7 mouse cellular contexts compared by ENCODE assay signal in genomic region chr5:112342463-112343204, GRCm38 (mm10). TPM values are rescaled to one million over a fixed set of nuclear protein-coding genes. Genes with fewer than 3 reads are reported as not detected.
DNase-seq lines count a peak whose midpoint lies in the region; ATAC-seq and TF ChIP-seq lines count a peak whose summit lies in the region.

Gene Srrd (minus strand): TSS chr5:112343040.
Gene Hps4 (plus strand): TSS chr5:112343083.

- no peaks in the 10 kb centered on the region for H3K27me3 ChIP-seq in embryonic facial prominence, embryonic 12.5 days
- no peaks in the 10 kb centered on the region for H3K27me3 ChIP-seq in kidney, adult 2 months (replicated peaks; ENCODE audit: control insufficient read depth, insufficient read depth, low read length)
- H3K27me3 ChIP-seq in limb, embryonic 12.5 days: no peaks in the 10 kb centered on the region
- H3K27me3 ChIP-seq in midbrain, embryonic 14.5 days (ENCODE audit: control insufficient read depth, insufficient read depth, low read length): no peaks in the 10 kb centered on the region

- peak within 1 kb of the TSS; percentile 82 for H3K9ac ChIP-seq in embryonic facial prominence, embryonic 12.5 days
- peak within 1 kb of the TSS; percentile 88 for H3K9ac ChIP-seq in limb, embryonic 12.5 days (replicated peaks)
- peak within 1 kb of the TSS; percentile 82 for H3K9ac ChIP-seq in midbrain, embryonic 14.5 days (replicated peaks; ENCODE audit: low read length)

- WGBS in embryonic facial prominence, embryonic 12.5 days: 2% methylated on average over 61 of the region's 64 CpGs
- 1% methylated on average over 64 of the region's 64 CpGs for WGBS in kidney, adult 2 months
- WGBS in limb, embryonic 12.5 days: 2% methylated on average over 59 of the region's 64 CpGs
- WGBS in midbrain, embryonic 14.5 days: 2% methylated on average over 64 of the region's 64 CpGs

- H3K4me1 ChIP-seq in embryonic facial prominence, embryonic 12.5 days: peaks cover 23% of the 10 kb centered on the region
- H3K4me1 ChIP-seq in kidney, adult 2 months (ENCODE audit: control insufficient read depth, insufficient read depth, low read length): peaks cover 12% of the 10 kb centered on the region; the same call in 1 of the 2 replicates
- peaks cover 30% of the 10 kb centered on the region for H3K4me1 ChIP-seq in limb, embryonic 12.5 days (replicated peaks)
- H3K4me1 ChIP-seq in midbrain, embryonic 14.5 days (ENCODE audit: control insufficient read depth, insufficient read depth, low read length): peaks cover 22% of the 10 kb centered on the region

- peaks cover 30% of the 10 kb centered on the region for H3K36me3 ChIP-seq in embryonic facial prominence, embryonic 12.5 days
- H3K36me3 ChIP-seq in kidney, adult 2 months (ENCODE audit: control insufficient read depth, insufficient read depth, low read length): no peaks in the 10 kb centered on the region
- peaks cover 43% of the 10 kb centered on the region for H3K36me3 ChIP-seq in limb, embryonic 12.5 days
- H3K36me3 ChIP-seq in midbrain, embryonic 14.5 days (ENCODE audit: control insufficient read depth, insufficient read depth, low read length): peaks cover 38% of the 10 kb centered on the region

- TF ChIP-seq CTCF in kidney, adult 2 months (conservative IDR thresholded peaks at IDR 0.05; ENCODE audit: insufficient read depth, insufficient read length, low read depth, low read length): no peak

- peak; percentile 88 for DNase-seq in adrenal gland, postnatal 25 days
- DNase-seq in heart, adult 18-20 months: peak; percentile 85 to 88
- peak; percentile 87 for DNase-seq in kidney, adult 2 months
- DNase-seq in midbrain, embryonic 14.5 days: peak; percentile 94
- DNase-seq in spleen, adult 12 weeks (ENCODE audit: low spot score): peak; percentile 82

- peak within 1 kb of the TSS; percentile 79 for H3K4me3 ChIP-seq in embryonic facial prominence, embryonic 12.5 days
- peak within 1 kb of the TSS; percentile 68 for H3K4me3 ChIP-seq in kidney, adult 2 months (ENCODE audit: insufficient read depth, low read depth, low read length)
- H3K4me3 ChIP-seq in limb, embryonic 12.5 days (replicated peaks): peak within 1 kb of the TSS; percentile 91
- H3K4me3 ChIP-seq in midbrain, embryonic 14.5 days (replicated peaks; ENCODE audit: low read depth, low read length): peak within 1 kb of the TSS; percentile 90

- no peaks in the 10 kb centered on the region for H3K9me3 ChIP-seq in embryonic facial prominence, embryonic 12.5 days
- no peaks in the 10 kb centered on the region for H3K9me3 ChIP-seq in limb, embryonic 12.5 days
- H3K9me3 ChIP-seq in midbrain, embryonic 14.5 days (ENCODE audit: control insufficient read depth, low read length): no peaks in the 10 kb centered on the region

- TF ChIP-seq POLR2A in kidney, adult 2 months (IDR thresholded peaks at IDR 0.05; ENCODE audit: low read depth, low read length): no peak

- H3K4me2 ChIP-seq in embryonic facial prominence, embryonic 12.5 days (replicated peaks): peak within 1 kb of the TSS; percentile 85
- H3K4me2 ChIP-seq in limb, embryonic 12.5 days: peak within 1 kb of the TSS; percentile 83
- H3K4me2 ChIP-seq in midbrain, embryonic 14.5 days (ENCODE audit: low read length): peak within 1 kb of the TSS; percentile 65

- ATAC-seq in embryonic facial prominence, embryonic 12.5 days (ENCODE audit: insufficient number of reproducible peaks, insufficient read depth, low FRiP score, low TSS enrichment): no peak
- ATAC-seq in limb, embryonic 12.5 days (ENCODE audit: insufficient number of reproducible peaks, insufficient read depth, low FRiP score, low TSS enrichment, low read depth): 0 out of 2 replicates have a peak, but pooled peaks have one; percentile 27
- ATAC-seq in midbrain, embryonic 14.5 days (ENCODE audit: low FRiP score, low TSS enrichment): peak; percentile 80

- H3K27ac ChIP-seq in embryonic facial prominence, embryonic 12.5 days: peak within 1 kb of the TSS; percentile 51; the same call in 1 of the 2 replicates
- no peak within 1 kb of the TSS for H3K27ac ChIP-seq in kidney, adult 2 months (ENCODE audit: insufficient read depth, low read depth, low read length)
- peak within 1 kb of the TSS; percentile 45; the same call in 1 of the 2 replicates for H3K27ac ChIP-seq in limb, embryonic 12.5 days
- peak within 1 kb of the TSS; percentile 72 for H3K27ac ChIP-seq in midbrain, embryonic 14.5 days (replicated peaks; ENCODE audit: low read depth, low read length)

RNA-seq across cellular contexts. Expression of gene Srrd, which starts in this region (rescaled TPM):
- total RNA-seq in adrenal gland, postnatal 25 days (2021): 22.4 and 29.1 TPM in 2 replicates
- polyA plus RNA-seq in embryonic facial prominence, embryonic 12.5 days (2016; fragmentation: Nextera tagmentation; extraction: Ambion mirVana): 54.2 and 57.1 TPM in 2 replicates
- 10 to 100 TPM in 1 of 2 experiments, 1 to 10 TPM in 1; 6.8 to 10.0 TPM for total RNA-seq in heart, adult 18-20 months (2021)
- 31.2 and 39.3 TPM in 2 replicates for polyA plus RNA-seq in kidney, adult 2 months (2012; rRNA removed)
- 54.9 and 57.2 TPM in 2 replicates for polyA plus RNA-seq in limb, embryonic 12.5 days (2016; fragmentation: Nextera tagmentation; extraction: Ambion mirVana)
- polyA plus RNA-seq in midbrain, embryonic 14.5 days (2014; fragmentation: Nextera tagmentation; extraction: Ambion mirVana): 52.4 and 68.6 TPM in 2 replicates

RNA-seq across cellular contexts. Expression of gene Hps4, which starts in this region (rescaled TPM):
- 32.8 and 36.7 TPM in 2 replicates for total RNA-seq in adrenal gland, postnatal 25 days (2021)
- polyA plus RNA-seq in embryonic facial prominence, embryonic 12.5 days (2016; fragmentation: Nextera tagmentation; extraction: Ambion mirVana): 40.0 and 44.0 TPM in 2 replicates
- 10 to 100 TPM; 10.5 to 12.4 TPM for total RNA-seq in heart, adult 18-20 months (2021)
- polyA plus RNA-seq in kidney, adult 2 months (2012; rRNA removed): 43.5 and 54.3 TPM in 2 replicates
- 40.1 and 44.9 TPM in 2 replicates for polyA plus RNA-seq in limb, embryonic 12.5 days (2016; fragmentation: Nextera tagmentation; extraction: Ambion mirVana)
- 42.0 and 47.4 TPM in 2 replicates for polyA plus RNA-seq in midbrain, embryonic 14.5 days (2014; fragmentation: Nextera tagmentation; extraction: Ambion mirVana)
